Mouse (Mus musculus) lung, postnatal 0 days (tissue): Measurements from ENCODE around the gene Swi5. TPM values are rescaled to one million over a fixed set of nuclear protein-coding genes. Genes with fewer than 3 reads are reported as not detected.

Experiments used
- ATAC-seq: fragments of 200-750 bp; cut with Nextera tagmentation; 2 replicates; pipeline ENCODE4 v1.8.0; 2017; ENCODE audit warnings: moderate library complexity
- DNase-seq: peaks from one replicate; pipeline ENCODE4 v3.0.0-alpha.2; 2016; ENCODE audit warnings: low spot score
- H3K27ac ChIP-seq: fragments of 300-500 bp; sonication (generic); 2 replicates; pipeline ENCODE4 v1.5.1; 2014; ENCODE audit warnings: antibody characterized with exemption, mild to moderate bottlenecking, low read length, mixed read lengths
- H3K27me3 ChIP-seq: fragments of 300-500 bp; sonication (generic); replicated peaks from 2 replicates; pipeline ENCODE4 v1.6.1; 2014; ENCODE audit warnings: low read length, mixed read lengths; ENCODE audit not compliant: insufficient read depth
- H3K36me3 ChIP-seq: fragments of 300-500 bp; sonication (generic); 2 replicates; pipeline ENCODE4 v1.6.1; 2014; ENCODE audit warnings: low read length, mixed read lengths; ENCODE audit not compliant: insufficient read depth
- H3K4me1 ChIP-seq: fragments of 300-500 bp; sonication (generic); 2 replicates; pipeline ENCODE4 v1.6.1; 2014; ENCODE audit warnings: antibody characterized with exemption, low read depth, low read length, mixed read lengths; ENCODE audit not compliant: insufficient read depth
- H3K4me2 ChIP-seq: fragments of 300-500 bp; sonication (generic); replicated peaks from 2 replicates; pipeline ENCODE4 v1.6.1; 2014; ENCODE audit warnings: low read depth, mild to moderate bottlenecking, low read length, moderate library complexity, mixed read lengths
- H3K4me3 ChIP-seq: fragments of 300-500 bp; sonication (generic); 2 replicates; pipeline ENCODE4 v1.5.1; 2014; ENCODE audit warnings: low read depth, low read length
- H3K9ac ChIP-seq: fragments of 300-500 bp; sonication (generic); replicated peaks from 2 replicates; pipeline ENCODE4 v1.6.1; 2014; ENCODE audit warnings: low read depth, mild to moderate bottlenecking
- H3K9me3 ChIP-seq: fragments of 300-500 bp; sonication (generic); 2 replicates; pipeline ENCODE4 v1.6.1; 2016; ENCODE audit warnings: low read length, mixed read lengths
- CTCF ChIP-seq: IDR thresholded peaks from 2 replicates; pipeline ENCODE4 v1.5.1; 2016; ENCODE audit warnings: antibody characterized with exemption, mild to moderate bottlenecking
- EP300 ChIP-seq: IDR thresholded peaks from 2 replicates; pipeline ENCODE4 v1.6.1; 2016; ENCODE audit warnings: antibody characterized with exemption, mild to moderate bottlenecking, control low read depth
- WGBS: fragments of 180-500 bp; shearing (Covaris S2); extraction: QIAGEN DNeasy Blood & Tissue Kit; methylation state at CpG from one replicate; pipeline ENCODE4 v1.1.7; 2014; 5-methylcytosine and 5-hydroxymethylcytosine counted together
- polyA plus RNA-seq: library from polyadenylated mRNA; unstranded; fragments of >200 nt; fragmentation: Nextera tagmentation; extraction: Ambion mirVana; gene quantifications from 2 replicates; pipeline ENCODE4 v1.2.1, GENCODE M21; 2015

Swi5 gene
- polyA plus RNA-seq, 1 experiment from 2014 or later = 299 TPM

- Histone ChIP-seq H3K36me3 (no peaks in the 10 kb centered on the region), H3K9ac (no peak overlapping the region), H3K27ac (no peak overlapping the region), H3K9me3 (no peaks in the 10 kb centered on the region), H3K4me1 (peaks cover 19% of the 10 kb centered on the region), H3K27me3 (no peaks in the 10 kb centered on the region), H3K4me2 (no peak overlapping the region), H3K4me3 (no peak overlapping the region)
- TF ChIP-seq CTCF (no peak), EP300 (no peak)
- 77% methylated on average over 14 of the region's 14 CpGs for WGBS
- ATAC-seq (no peak), DNase-seq (no peak)
Measured at GRCm38 (mm10) chr2:32314831-32315230, 27.0 kb upstream of the Swi5 start.

GRCm38 (mm10) chr2:32312318-32312964, 24.6 kb upstream of the Swi5 start:
- peak; percentile 88 for ATAC-seq
- Histone ChIP-seq H3K36me3 (0 out of 2 replicates have a peak, but pooled peaks cover under 1% of the 10 kb centered on the region), H3K4me3 (peak overlapping the region; percentile 46), H3K9me3 (no peaks in the 10 kb centered on the region), H3K4me1 (peaks cover 12% of the 10 kb centered on the region), H3K27ac (no peak overlapping the region), H3K27me3 (no peaks in the 10 kb centered on the region), H3K9ac (peak overlapping the region; percentile 46; the same call in 1 of the 2 replicates), H3K4me2 (peak overlapping the region; percentile 100)
- WGBS = 9% methylated on average over 34 of the region's 56 CpGs
- DNase-seq = peak; percentile 91
- TF ChIP-seq EP300 = no peak

DNA sequence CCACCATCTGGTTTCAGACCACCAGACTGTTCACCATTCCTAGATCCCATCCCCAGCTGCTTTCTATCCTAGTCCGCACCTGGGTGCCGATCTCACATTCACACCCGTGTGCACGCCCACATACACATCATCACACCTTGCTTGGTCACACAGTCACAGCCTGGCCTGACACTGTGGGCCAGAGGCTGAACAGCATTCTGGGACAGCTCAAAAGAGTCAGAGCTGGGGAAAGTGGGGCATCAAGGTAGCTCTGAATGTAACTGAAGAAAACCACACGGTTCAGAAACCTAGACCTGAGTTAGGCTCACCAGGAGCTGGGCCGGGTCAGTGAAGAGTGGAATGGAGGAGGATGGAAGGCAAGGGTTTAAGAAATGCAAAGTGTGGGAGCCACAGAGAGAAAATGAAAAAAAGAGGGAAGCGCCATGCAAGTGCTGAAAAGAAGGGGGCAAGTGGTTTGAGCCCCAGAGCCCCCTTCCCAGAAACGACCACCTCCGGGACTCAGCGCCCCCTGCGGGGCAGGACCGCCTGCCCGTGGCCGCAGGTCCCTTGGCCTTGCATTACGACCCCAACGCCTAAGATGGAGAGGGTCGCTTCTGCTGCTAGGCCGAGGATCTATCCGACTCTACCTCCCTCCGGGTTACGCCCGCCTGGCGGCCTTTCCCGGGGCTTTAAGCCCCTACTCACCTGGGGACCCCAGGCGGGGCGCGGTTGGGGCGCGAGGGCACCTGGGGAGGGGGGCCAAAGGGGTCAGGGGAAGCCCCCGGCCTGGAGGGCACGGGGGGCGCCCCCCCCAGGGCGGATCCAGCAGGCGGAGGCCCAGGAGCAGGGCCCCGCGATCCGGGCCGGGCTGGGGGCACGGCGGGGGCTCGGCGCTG, 23.8 kb upstream of the Swi5 start:
- DNase-seq (no peak), ATAC-seq (no peak; the same call in 1 of the 2 replicates)
- Histone ChIP-seq H3K27ac (no peak overlapping the region), H3K9ac (peak overlapping the region; percentile 46; the same call in 1 of the 2 replicates), H3K36me3 (0 out of 2 replicates have a peak, but pooled peaks cover 8% of the 10 kb centered on the region), H3K4me3 (peak overlapping the region; percentile 46), H3K27me3 (no peaks in the 10 kb centered on the region), H3K4me2 (peak overlapping the region; percentile 100), H3K4me1 (peaks cover 6% of the 10 kb centered on the region), H3K9me3 (no peaks in the 10 kb centered on the region)
- WGBS = 13% methylated on average over 25 of the region's 42 CpGs
- no peak for TF ChIP-seq EP300
- peak; percentile 36 for TF ChIP-seq CTCF

GRCm38 (mm10) chr2:32310096-32310845, 22.4 kb upstream of the Swi5 start:
- no peak for TF ChIP-seq EP300
- no peak for TF ChIP-seq CTCF
- Histone ChIP-seq H3K4me1 (peaks cover 5% of the 10 kb centered on the region), H3K4me2 (no peak overlapping the region), H3K27ac (no peak overlapping the region), H3K9me3 (no peaks in the 10 kb centered on the region), H3K4me3 (no peak overlapping the region), H3K9ac (no peak overlapping the region), H3K27me3 (no peaks in the 10 kb centered on the region), H3K36me3 (peaks cover 20% of the 10 kb centered on the region)
- ATAC-seq = no peak
- 82% methylated on average over 18 of the region's 18 CpGs for WGBS
- DNase-seq = no peak

DNA sequence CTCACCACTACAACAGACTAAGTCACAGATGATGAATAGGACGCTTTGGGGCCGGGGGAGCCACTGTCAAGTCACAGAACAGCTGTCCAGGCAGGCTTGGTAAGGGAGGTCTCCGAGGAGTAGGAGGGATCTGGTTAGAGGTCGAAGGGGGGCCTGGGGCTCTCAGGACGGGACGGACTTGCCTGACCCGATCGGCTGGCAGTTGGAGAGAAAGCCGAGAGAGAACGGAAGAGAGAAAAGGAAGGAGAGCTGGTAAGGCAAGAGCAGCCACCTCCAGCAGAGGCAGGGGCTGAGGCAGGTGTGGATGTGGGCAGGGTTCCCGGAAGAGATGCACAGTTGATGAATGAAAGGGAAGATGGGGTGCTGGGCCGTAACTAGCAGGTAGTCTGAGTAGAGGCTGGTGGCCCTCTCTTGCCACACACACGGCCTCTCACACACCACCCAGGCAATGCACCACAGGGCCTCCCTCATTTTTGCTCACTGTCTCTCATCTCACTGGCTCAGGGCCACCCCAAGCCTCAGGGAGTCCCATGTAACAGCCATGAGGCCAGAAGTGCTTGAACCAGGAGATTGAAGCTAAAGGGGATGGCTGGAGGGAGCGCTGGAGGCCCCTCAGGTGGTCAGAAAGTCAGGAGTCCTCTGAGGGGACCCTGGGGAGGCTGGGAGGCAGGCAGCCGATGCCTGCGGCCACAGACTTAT, 21.1 kb upstream of the Swi5 start:
- Histone ChIP-seq H3K4me2 (no peak overlapping the region), H3K27ac (no peak overlapping the region), H3K27me3 (no peaks in the 10 kb centered on the region), H3K36me3 (peaks cover 29% of the 10 kb centered on the region), H3K9me3 (no peaks in the 10 kb centered on the region), H3K9ac (no peak overlapping the region), H3K4me1 (peaks cover 5% of the 10 kb centered on the region), H3K4me3 (no peak overlapping the region)
- no peak for ATAC-seq
- 84% methylated on average over 16 of the region's 16 CpGs for WGBS
- TF ChIP-seq EP300 (no peak), CTCF (no peak)
- no peak for DNase-seq
